Mouse (Mus musculus): ENCODE results near the gene Acss1. TPM values are rescaled to one million over a fixed set of nuclear protein-coding genes. Genes with fewer than 3 reads are reported as not detected.

Gene Acss1
- polyA plus RNA-seq, 1 experiment from 2014 or later: 18.4 TPM

DNA sequence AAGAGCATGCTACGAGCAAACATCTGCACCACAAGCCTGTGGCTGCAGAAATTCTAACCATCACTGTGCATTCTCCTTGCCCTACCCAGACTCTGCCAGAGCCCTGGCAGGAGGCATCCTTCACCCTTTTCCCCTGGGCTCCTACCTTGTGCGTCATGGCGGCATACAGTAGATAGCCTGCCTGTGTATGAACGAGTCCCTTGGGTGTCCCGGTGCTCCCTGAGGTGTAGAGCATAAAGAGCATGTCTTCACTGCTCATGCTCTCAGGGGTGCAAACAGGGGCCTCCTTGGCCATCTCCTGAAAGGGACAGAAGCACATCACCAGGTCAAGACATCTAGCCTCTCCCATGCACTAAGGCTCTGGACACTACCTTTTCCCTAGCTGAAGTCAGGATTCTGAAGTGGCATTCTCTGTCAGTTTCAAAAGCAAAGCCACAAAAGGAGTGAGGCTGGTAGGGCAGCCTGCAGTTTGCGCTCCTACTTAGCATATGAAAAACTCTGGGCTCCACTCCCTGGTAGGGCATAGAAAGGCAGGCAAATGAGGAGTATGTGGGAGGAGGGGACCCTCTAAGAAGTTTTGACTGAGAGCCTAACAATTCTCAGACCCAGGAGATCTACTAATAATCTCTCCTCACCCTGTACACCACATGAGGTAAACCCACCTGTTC lies 30.5 kb downstream of the Acss1 start:
- Histone ChIP-seq H3K4me3 (ENCODE audit: low read depth, low read length) (no peak overlapping the region), H3K4me2 (ENCODE audit: low read length) (peak overlapping the region; percentile 14; the same call in 1 of the 2 replicates), H3K27ac (ENCODE audit: low read depth, low read length) (peak overlapping the region; percentile 68), H3K4me1 (ENCODE audit: control insufficient read depth, insufficient read depth, low read length) (peaks cover 20% of the 10 kb centered on the region), H3K27me3 (replicated peaks; ENCODE audit: control insufficient read depth, insufficient read depth, low read length) (no peaks in the 10 kb centered on the region), H3K9me3 (replicated peaks; ENCODE audit: control insufficient read depth, low read length) (no peaks in the 10 kb centered on the region), H3K9ac (ENCODE audit: low read length) (peak overlapping the region; percentile 37), H3K36me3 (ENCODE audit: control insufficient read depth, insufficient read depth, low read length) (peaks cover 39% of the 10 kb centered on the region)
- DNase-seq (ENCODE audit: low spot score): peak; percentile 58
- ATAC-seq: peak; percentile 81
- 29% methylated on average over 6 of the region's 6 CpGs for WGBS

DNA sequence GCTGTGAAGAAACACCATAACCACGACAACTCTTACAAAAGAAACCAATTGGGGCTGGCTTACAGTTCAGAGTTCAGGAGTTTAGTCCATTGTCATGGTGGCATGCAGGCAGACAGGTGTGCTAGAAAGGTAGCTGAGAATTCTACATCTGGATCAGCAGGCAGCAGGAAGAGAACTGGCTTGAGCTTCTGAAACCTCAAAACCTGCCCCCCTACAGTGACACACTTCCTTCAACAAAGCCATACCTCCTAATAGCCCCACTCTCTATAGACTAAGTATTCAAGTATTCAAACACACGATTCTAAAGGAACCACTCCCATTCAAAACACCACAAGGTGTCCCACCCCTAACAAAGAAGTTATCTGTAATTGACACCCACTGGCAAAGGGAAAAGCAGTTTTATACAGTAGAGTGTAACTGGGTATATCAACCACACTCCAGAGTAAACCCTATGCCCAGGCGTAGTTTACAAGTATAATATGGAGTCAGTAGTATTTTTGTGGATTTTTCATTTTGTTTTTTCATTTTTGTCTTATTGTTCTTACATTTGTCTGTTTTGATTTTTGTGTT lies 32.3 kb downstream of the Acss1 start:
- H3K9ac ChIP-seq (ENCODE audit: low read length): no peak overlapping the region
- H3K4me1 ChIP-seq (ENCODE audit: control insufficient read depth, insufficient read depth, low read length): peaks cover 14% of the 10 kb centered on the region
- no peak overlapping the region for H3K4me3 ChIP-seq (ENCODE audit: low read depth, low read length)
- H3K9me3 ChIP-seq (replicated peaks; ENCODE audit: control insufficient read depth, low read length): no peaks in the 10 kb centered on the region
- no peaks in the 10 kb centered on the region for H3K27me3 ChIP-seq (replicated peaks; ENCODE audit: control insufficient read depth, insufficient read depth, low read length)
- H3K36me3 ChIP-seq (ENCODE audit: control insufficient read depth, insufficient read depth, low read length): peaks cover 39% of the 10 kb centered on the region
- no peak overlapping the region for H3K27ac ChIP-seq (ENCODE audit: low read depth, low read length)
- H3K4me2 ChIP-seq (ENCODE audit: low read length): no peak overlapping the region
- DNase-seq (ENCODE audit: low spot score) (no peak), ATAC-seq (no peak)
- WGBS: 68% methylated on average over 3 of the region's 3 CpGs

DNA sequence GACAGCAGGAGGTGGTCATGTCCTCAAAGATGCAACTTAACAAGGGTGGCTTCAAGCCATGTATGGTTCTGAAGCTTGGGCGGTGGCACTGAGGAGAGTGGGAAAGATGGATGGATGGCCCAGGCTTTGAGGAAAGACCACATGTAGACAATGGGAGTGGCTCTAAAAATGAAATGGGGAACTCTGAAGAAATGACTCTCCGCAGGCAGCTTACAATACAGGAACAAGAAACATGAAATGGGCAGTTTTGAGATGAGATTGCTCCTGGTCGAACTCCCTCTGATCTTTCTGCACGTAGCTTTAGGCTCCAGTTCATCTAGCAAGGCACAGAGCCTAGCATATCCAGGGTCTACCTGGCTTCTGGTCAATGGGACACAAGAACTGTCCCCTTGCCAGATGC lies 39.0 kb downstream of the Acss1 start:
- Histone ChIP-seq H3K36me3 (ENCODE audit: control insufficient read depth, insufficient read depth, low read length) (peaks cover 51% of the 10 kb centered on the region), H3K4me3 (ENCODE audit: low read depth, low read length) (no peak overlapping the region), H3K9me3 (replicated peaks; ENCODE audit: control insufficient read depth, low read length) (no peaks in the 10 kb centered on the region), H3K27ac (ENCODE audit: low read depth, low read length) (no peak overlapping the region), H3K4me1 (ENCODE audit: control insufficient read depth, insufficient read depth, low read length) (no peaks in the 10 kb centered on the region), H3K4me2 (ENCODE audit: low read length) (no peak overlapping the region), H3K9ac (ENCODE audit: low read length) (no peak overlapping the region), H3K27me3 (replicated peaks; ENCODE audit: control insufficient read depth, insufficient read depth, low read length) (no peaks in the 10 kb centered on the region)
- no peak for DNase-seq (ENCODE audit: low spot score)
- WGBS: 94% methylated on average over 4 of the region's 4 CpGs
- no peak for ATAC-seq

DNA sequence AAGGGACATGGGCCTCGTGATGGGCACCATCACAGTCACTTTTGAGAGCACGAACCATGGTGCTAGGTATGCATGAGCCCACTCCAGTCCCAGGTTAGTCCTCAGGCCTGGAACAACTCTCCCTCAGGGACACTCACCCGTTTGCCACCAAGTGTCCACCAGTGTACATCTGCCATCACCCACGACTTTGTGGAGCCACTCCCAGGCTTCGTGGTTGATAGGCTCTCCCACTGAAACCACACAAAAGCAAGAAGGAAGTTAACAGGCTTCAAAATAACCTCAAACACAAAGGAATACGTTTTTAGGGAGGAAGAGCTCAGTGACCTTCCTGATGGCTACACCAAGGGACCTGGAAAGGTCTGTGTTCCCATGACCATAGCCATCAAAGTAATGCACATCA lies 41.2 kb downstream of the Acss1 start:
- no peak for DNase-seq (ENCODE audit: low spot score)
- H3K27ac ChIP-seq (ENCODE audit: low read depth, low read length): no peak overlapping the region
- ATAC-seq: no peak
- no peak overlapping the region for H3K4me2 ChIP-seq (ENCODE audit: low read length)
- H3K4me3 ChIP-seq (ENCODE audit: low read depth, low read length): no peak overlapping the region
- H3K4me1 ChIP-seq (ENCODE audit: control insufficient read depth, insufficient read depth, low read length): no peaks in the 10 kb centered on the region
- peaks cover 57% of the 10 kb centered on the region for H3K36me3 ChIP-seq (ENCODE audit: control insufficient read depth, insufficient read depth, low read length)
- H3K9me3 ChIP-seq (replicated peaks; ENCODE audit: control insufficient read depth, low read length): no peaks in the 10 kb centered on the region
- no peaks in the 10 kb centered on the region for H3K27me3 ChIP-seq (replicated peaks; ENCODE audit: control insufficient read depth, insufficient read depth, low read length)
- no peak overlapping the region for H3K9ac ChIP-seq (ENCODE audit: low read length)
- 83% methylated on average over 6 of the region's 6 CpGs for WGBS

- ATAC-seq: no peak
- H3K9ac ChIP-seq (ENCODE audit: low read length): no peak overlapping the region
- peaks cover 66% of the 10 kb centered on the region for H3K36me3 ChIP-seq (ENCODE audit: control insufficient read depth, insufficient read depth, low read length)
- H3K4me1 ChIP-seq (ENCODE audit: control insufficient read depth, insufficient read depth, low read length): no peaks in the 10 kb centered on the region
- H3K4me2 ChIP-seq (ENCODE audit: low read length): no peak overlapping the region
- H3K27me3 ChIP-seq (replicated peaks; ENCODE audit: control insufficient read depth, insufficient read depth, low read length): no peaks in the 10 kb centered on the region
- H3K27ac ChIP-seq (ENCODE audit: low read depth, low read length): no peak overlapping the region
- no peak for DNase-seq (ENCODE audit: low spot score)
- 90% methylated on average over 8 of the region's 8 CpGs for WGBS
- no peak overlapping the region for H3K4me3 ChIP-seq (ENCODE audit: low read depth, low read length)
- no peaks in the 10 kb centered on the region for H3K9me3 ChIP-seq (replicated peaks; ENCODE audit: control insufficient read depth, low read length)
These were observed 43.4 kb downstream of the Acss1 start for GRCm38 (mm10) chr2:150624926-150625325.

DNA sequence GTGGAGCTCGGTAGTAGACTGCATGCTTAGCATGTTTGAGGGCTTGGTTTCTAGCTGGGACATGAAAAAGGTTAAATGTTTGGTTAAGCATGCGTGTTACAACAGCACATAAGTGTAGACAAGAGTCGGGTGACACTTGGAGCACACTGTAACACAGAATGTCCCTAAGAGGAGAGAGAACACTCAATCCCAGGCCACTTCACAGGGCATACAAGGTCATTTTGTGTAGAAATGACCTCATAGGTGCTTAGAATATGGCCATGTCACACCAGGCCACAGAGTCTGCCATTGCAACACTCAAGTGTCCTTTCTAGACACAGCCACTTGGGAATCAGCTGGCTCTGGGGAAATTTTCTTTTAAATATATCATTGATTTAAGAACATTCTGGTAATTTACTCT lies 44.3 kb downstream of the Acss1 start:
- 93% methylated on average over 3 of the region's 3 CpGs for WGBS
- H3K36me3 ChIP-seq (ENCODE audit: control insufficient read depth, insufficient read depth, low read length): peaks cover 76% of the 10 kb centered on the region
- no peaks in the 10 kb centered on the region for H3K4me1 ChIP-seq (ENCODE audit: control insufficient read depth, insufficient read depth, low read length)

GRCm38 (mm10) chr2:150621698-150622097 lies 46.6 kb downstream of the Acss1 start:
- H3K4me2 ChIP-seq (ENCODE audit: low read length): no peak overlapping the region
- no peak for ATAC-seq
- WGBS: 85% methylated on average over 3 of the region's 3 CpGs
- no peak overlapping the region for H3K9ac ChIP-seq (ENCODE audit: low read length)
- DNase-seq (ENCODE audit: low spot score): no peak
- no peaks in the 10 kb centered on the region for H3K9me3 ChIP-seq (replicated peaks; ENCODE audit: control insufficient read depth, low read length)
- H3K27ac ChIP-seq (ENCODE audit: low read depth, low read length): no peak overlapping the region
- H3K27me3 ChIP-seq (replicated peaks; ENCODE audit: control insufficient read depth, insufficient read depth, low read length): no peaks in the 10 kb centered on the region
- H3K36me3 ChIP-seq (ENCODE audit: control insufficient read depth, insufficient read depth, low read length): peaks cover 65% of the 10 kb centered on the region
- no peak overlapping the region for H3K4me3 ChIP-seq (ENCODE audit: low read depth, low read length)
- H3K4me1 ChIP-seq (ENCODE audit: control insufficient read depth, insufficient read depth, low read length): no peaks in the 10 kb centered on the region

More for the DNA sequence above, 44.3 kb downstream of the Acss1 start:
- DNase-seq (ENCODE audit: low spot score) (no peak), ATAC-seq (no peak)
- Histone ChIP-seq H3K9me3 (replicated peaks; ENCODE audit: control insufficient read depth, low read length) (no peaks in the 10 kb centered on the region), H3K4me2 (ENCODE audit: low read length) (no peak overlapping the region), H3K27ac (ENCODE audit: low read depth, low read length) (no peak overlapping the region), H3K4me3 (ENCODE audit: low read depth, low read length) (no peak overlapping the region), H3K27me3 (replicated peaks; ENCODE audit: control insufficient read depth, insufficient read depth, low read length) (no peaks in the 10 kb centered on the region), H3K9ac (ENCODE audit: low read length) (no peak overlapping the region)

DNA sequence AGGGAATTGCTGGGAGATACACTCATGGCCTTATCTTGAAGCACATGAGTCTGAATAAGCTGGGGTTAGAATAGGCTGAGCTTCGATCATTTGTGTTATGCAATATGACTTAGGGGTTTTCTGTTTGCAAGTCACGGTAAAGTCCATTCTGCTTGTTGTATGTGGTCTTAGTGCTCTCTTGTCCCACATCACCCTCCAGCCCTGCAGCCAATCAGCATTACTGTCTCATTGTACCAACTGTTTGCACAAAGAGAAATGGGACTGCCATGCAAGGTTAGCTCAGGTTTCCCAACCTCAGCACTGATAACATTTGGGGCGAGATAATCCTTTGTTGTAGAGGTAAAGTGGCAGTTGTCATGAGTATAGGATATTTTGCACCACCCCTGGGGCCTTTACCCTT lies 58.2 kb downstream of the Acss1 start:
- no peaks in the 10 kb centered on the region for H3K27me3 ChIP-seq (replicated peaks; ENCODE audit: control insufficient read depth, insufficient read depth, low read length)
- peaks cover 7% of the 10 kb centered on the region for H3K4me1 ChIP-seq (ENCODE audit: control insufficient read depth, insufficient read depth, low read length)
- DNase-seq (ENCODE audit: low spot score) (no peak), ATAC-seq (no peak)
- no peaks in the 10 kb centered on the region for H3K9me3 ChIP-seq (replicated peaks; ENCODE audit: control insufficient read depth, low read length)
- no peak overlapping the region for H3K4me2 ChIP-seq (ENCODE audit: low read length)
- no peak overlapping the region for H3K4me3 ChIP-seq (ENCODE audit: low read depth, low read length)
- no peaks in the 10 kb centered on the region for H3K36me3 ChIP-seq (ENCODE audit: control insufficient read depth, insufficient read depth, low read length)
- H3K9ac ChIP-seq (ENCODE audit: low read length): no peak overlapping the region
- H3K27ac ChIP-seq (ENCODE audit: low read depth, low read length): no peak overlapping the region
- 83% methylated on average over 3 of the region's 3 CpGs for WGBS

- no peaks in the 10 kb centered on the region for H3K27me3 ChIP-seq (replicated peaks; ENCODE audit: control insufficient read depth, insufficient read depth, low read length)
- H3K4me1 ChIP-seq (ENCODE audit: control insufficient read depth, insufficient read depth, low read length): peaks cover 7% of the 10 kb centered on the region
- no peak overlapping the region for H3K27ac ChIP-seq (ENCODE audit: low read depth, low read length)
- no peaks in the 10 kb centered on the region for H3K9me3 ChIP-seq (replicated peaks; ENCODE audit: control insufficient read depth, low read length)
- 2% methylated on average over 10 of the region's 10 CpGs for WGBS
- DNase-seq (ENCODE audit: low spot score) (peak; percentile 91), ATAC-seq (peak; percentile 68)
- no peaks in the 10 kb centered on the region for H3K36me3 ChIP-seq (ENCODE audit: control insufficient read depth, insufficient read depth, low read length)
- peak overlapping the region; percentile 83 for H3K4me2 ChIP-seq (ENCODE audit: low read length)
- peak overlapping the region; percentile 82; the same call in 1 of the 2 replicates for H3K9ac ChIP-seq (ENCODE audit: low read length)
- H3K4me3 ChIP-seq (ENCODE audit: low read depth, low read length): peak overlapping the region; percentile 78
These were observed 59.3 kb downstream of the Acss1 start for GRCm38 (mm10) chr2:150608872-150609560.

All from forebrain, embryonic 14.5 days (tissue).